Mouse (Mus musculus) lung, postnatal 10 days (tissue): ENCODE data around the gene Spata31d1b.

Experiments
- DNase-seq: peaks from one replicate; pipeline ENCODE4 v3.0.0; 2021

Gene Spata31d1b

GRCm38 (mm10) chr13:59756906-59757305, 44.8 kb downstream of the Spata31d1b start:
- DNase-seq: peak; percentile 28

GRCm38 (mm10) chr13:59762791-59763190, 50.7 kb downstream of the Spata31d1b start:
- DNase-seq: no peak

DNA sequence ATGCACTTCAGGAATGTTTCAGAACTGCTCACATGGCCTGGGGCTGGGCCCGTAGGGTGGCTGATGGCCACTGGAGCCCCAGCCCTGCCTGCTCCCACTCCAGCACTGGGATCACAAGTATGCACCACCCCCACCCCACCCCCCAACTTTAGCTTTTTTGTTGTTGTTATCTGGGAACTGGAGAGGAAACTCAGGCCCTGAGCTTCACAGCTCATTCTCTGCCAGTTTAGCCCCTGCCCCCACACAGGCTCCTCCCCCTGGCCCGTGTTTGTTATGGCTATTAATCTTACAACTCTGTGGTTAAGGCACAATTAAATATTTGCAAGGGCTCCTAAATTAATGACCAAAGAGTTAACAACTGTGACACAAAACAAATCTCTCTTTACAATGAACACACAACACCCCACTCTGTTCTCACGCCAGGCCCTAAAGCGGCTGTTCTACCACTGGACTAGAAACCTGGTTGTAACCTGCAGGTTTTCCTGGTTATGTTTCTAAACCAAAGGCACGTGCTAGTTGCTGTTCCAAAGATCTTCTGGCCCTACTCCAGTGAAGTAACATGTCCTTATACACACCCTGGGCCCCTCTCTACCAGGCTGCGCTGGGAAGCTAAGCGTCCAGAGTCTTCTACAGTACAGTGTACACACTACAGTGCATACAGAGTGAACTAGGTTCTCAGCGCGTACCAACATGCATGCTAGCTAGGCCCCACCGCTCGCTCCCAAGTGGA, 54.9 kb downstream of the Spata31d1b start:
- DNase-seq: peak; percentile 79

GRCm38 (mm10) chr13:59768531-59768930, 56.4 kb downstream of the Spata31d1b start:
- DNase-seq: peak; percentile 21
